Mouse (Mus musculus) megakaryocyte, embryonic 14.5 days (primary cell): Measurements from ENCODE around the gene S100a3.

Experiments
- FLI1 ChIP-seq: IDR thresholded peaks from 2 replicates; pipeline ENCODE4 v1.6.1; 2012; ENCODE audit warnings: low read length, inconsistent platforms, mixed read lengths
- GATA1 ChIP-seq: IDR thresholded peaks from 3 replicates; pipeline ENCODE4 v1.6.1; 2012; ENCODE audit warnings: mixed read lengths, low read length, inconsistent platforms, borderline replicate concordance

GRCm38 (mm10) chr3:90552231-90552630 is 8.1 kb upstream of the S100a3 start:
- TF ChIP-seq GATA1 (no peak), FLI1 (no peak)
